Comparison of ENCODE assay signal across 8 mouse cellular contexts in the genomic region with DNA sequence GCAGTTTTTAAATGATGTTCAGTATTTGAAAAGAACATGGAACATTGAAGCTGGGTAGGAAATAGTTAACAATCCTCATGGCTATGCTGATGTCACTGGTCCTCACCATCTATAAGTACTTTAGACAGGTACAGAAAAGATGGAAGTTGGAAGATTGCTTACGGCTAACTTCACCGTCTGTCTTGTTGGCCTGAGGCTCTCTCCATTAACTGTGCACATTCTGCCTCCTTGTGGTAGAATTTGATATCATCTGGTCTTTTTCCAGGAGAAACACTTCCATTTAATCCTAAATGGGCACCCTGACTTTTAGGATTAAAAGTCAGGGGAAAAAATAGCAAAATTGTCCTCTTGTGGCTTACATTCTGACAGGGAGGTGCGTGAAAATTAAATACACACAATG.
A peak's percentile ranks its signal among the peaks of the same experiment; 100 is the strongest.
DNase-seq lines count a peak whose midpoint lies in the region; ATAC-seq and TF ChIP-seq lines count a peak whose summit lies in the region.

No protein-coding gene starts in this region.

- H3K27me3 ChIP-seq in intestine, postnatal 0 days (replicated peaks; ENCODE audit: control insufficient read depth, insufficient read depth, low read length) = no peaks in the 10 kb centered on the region
- no peaks in the 10 kb centered on the region for H3K27me3 ChIP-seq in intestine, embryonic 16.5 days (replicated peaks; ENCODE audit: control insufficient read depth, insufficient read depth, low read length)
- no peaks in the 10 kb centered on the region for H3K27me3 ChIP-seq in lung, postnatal 0 days (replicated peaks; ENCODE audit: insufficient read depth, low read length)

- WGBS in intestine, postnatal 0 days = 7% methylated on average over 3 of the region's 3 CpGs
- WGBS in intestine, embryonic 16.5 days = 11% methylated on average over 3 of the region's 3 CpGs
- 6% methylated on average over 3 of the region's 3 CpGs for WGBS in lung, postnatal 0 days

- no peak for ATAC-seq in intestine, postnatal 0 days
- ATAC-seq in intestine, embryonic 16.5 days = no peak
- ATAC-seq in lung, postnatal 0 days = peak; percentile 33; the same call in 1 of the 2 replicates
- no peak for ATAC-seq in granulocyte monocyte progenitor cell, adult 5-6 weeks (replicated peaks; ENCODE audit: poor library complexity, severe bottlenecking)

- H3K4me1 ChIP-seq in intestine, postnatal 0 days (replicated peaks; ENCODE audit: control insufficient read depth, insufficient read depth, low read length) = no peaks in the 10 kb centered on the region
- H3K4me1 ChIP-seq in intestine, embryonic 16.5 days (ENCODE audit: control insufficient read depth, insufficient read depth, low read length) = no peaks in the 10 kb centered on the region
- no peaks in the 10 kb centered on the region for H3K4me1 ChIP-seq in lung, postnatal 0 days (ENCODE audit: insufficient read depth, low read depth, low read length)

- peak; percentile 88 for TF ChIP-seq CTCF in intestine, postnatal 0 days (IDR thresholded peaks at IDR 0.05; ENCODE audit: low read depth)
- TF ChIP-seq CTCF in lung, postnatal 0 days (IDR thresholded peaks at IDR 0.05) = peak; percentile 84

- H3K27ac ChIP-seq in intestine, postnatal 0 days (ENCODE audit: low read depth, low read length) = no peak overlapping the region
- no peak overlapping the region for H3K27ac ChIP-seq in intestine, embryonic 16.5 days (ENCODE audit: low read length)
- no peak overlapping the region for H3K27ac ChIP-seq in lung, postnatal 0 days (ENCODE audit: low read length)

- DNase-seq in 3T3-L1 (ENCODE audit: low read depth, low spot score) (peak; percentile 78), ES-CJ7 (ENCODE audit: low read depth, low spot score) (peak; percentile 38)
- peak; percentile 84 for DNase-seq in embryo, embryonic 10.5 days (ENCODE audit: low spot score)
- peak; percentile 64 for DNase-seq in lung, postnatal 0 days (ENCODE audit: low spot score)
- no peak for DNase-seq in urinary bladder, postnatal 10 days (ENCODE audit: low spot score)

- H3K4me2 ChIP-seq in intestine, postnatal 0 days (replicated peaks; ENCODE audit: low read depth) = no peak overlapping the region
- H3K4me2 ChIP-seq in intestine, embryonic 16.5 days (ENCODE audit: low read depth, low read length) = no peak overlapping the region
- H3K4me2 ChIP-seq in lung, postnatal 0 days (replicated peaks; ENCODE audit: low read depth, low read length) = no peak overlapping the region

- no peak overlapping the region for H3K9ac ChIP-seq in intestine, postnatal 0 days (ENCODE audit: low read depth, low read length)
- no peak overlapping the region for H3K9ac ChIP-seq in intestine, embryonic 16.5 days (ENCODE audit: low read depth, low read length)
- no peak overlapping the region for H3K9ac ChIP-seq in lung, postnatal 0 days (replicated peaks; ENCODE audit: low read depth)

- no peaks in the 10 kb centered on the region for H3K9me3 ChIP-seq in intestine, postnatal 0 days (ENCODE audit: control insufficient read depth)
- no peaks in the 10 kb centered on the region for H3K9me3 ChIP-seq in intestine, embryonic 16.5 days (ENCODE audit: control insufficient read depth, low read length)
- H3K9me3 ChIP-seq in lung, postnatal 0 days (ENCODE audit: low read length) = no peaks in the 10 kb centered on the region

- no peaks in the 10 kb centered on the region for H3K36me3 ChIP-seq in intestine, postnatal 0 days (ENCODE audit: control insufficient read depth, insufficient read depth)
- H3K36me3 ChIP-seq in intestine, embryonic 16.5 days (ENCODE audit: control insufficient read depth, insufficient read depth, low read length) = no peaks in the 10 kb centered on the region
- H3K36me3 ChIP-seq in lung, postnatal 0 days (ENCODE audit: insufficient read depth, low read length) = no peaks in the 10 kb centered on the region

- H3K4me3 ChIP-seq in intestine, postnatal 0 days (ENCODE audit: low read depth, low read length) = no peak overlapping the region
- H3K4me3 ChIP-seq in intestine, embryonic 16.5 days (ENCODE audit: low read length) = no peak overlapping the region
- H3K4me3 ChIP-seq in lung, postnatal 0 days (ENCODE audit: low read depth, low read length) = no peak overlapping the region

- TF ChIP-seq EP300 in lung, postnatal 0 days (IDR thresholded peaks at IDR 0.05) = no peak
